Mouse (Mus musculus) megakaryocyte, embryonic 14.5 days (primary cell): ENCODE data around the gene Snx18. TPM values are rescaled to one million over a fixed set of nuclear protein-coding genes. Genes with fewer than 3 reads are reported as not detected.

Experiments used
- H3K27me3 ChIP-seq: replicated peaks from 2 replicates; pipeline ENCODE3; 2012; ENCODE audit warnings: inconsistent platforms
- H3K36me3 ChIP-seq: replicated peaks from 2 replicates; pipeline ENCODE3; 2012; ENCODE audit warnings: low read length, inconsistent platforms, mixed read lengths
- H3K4me1 ChIP-seq: 2 replicates; pipeline ENCODE4 v1.6.1; 2012; ENCODE audit warnings: inconsistent platforms
- H3K4me3 ChIP-seq: replicated peaks from 2 replicates; pipeline ENCODE3; 2012; ENCODE audit warnings: moderate library complexity, mild to moderate bottlenecking, inconsistent platforms
- H3K9me3 ChIP-seq: 2 replicates; pipeline ENCODE4 v1.6.1; 2012; ENCODE audit warnings: inconsistent platforms
- FLI1 ChIP-seq: IDR thresholded peaks from 2 replicates; pipeline ENCODE4 v1.6.1; 2012; ENCODE audit warnings: low read length, inconsistent platforms, mixed read lengths
- GATA1 ChIP-seq: IDR thresholded peaks from 3 replicates; pipeline ENCODE4 v1.6.1; 2012; ENCODE audit warnings: mixed read lengths, low read length, inconsistent platforms, borderline replicate concordance
- polyA plus RNA-seq: library from polyadenylated mRNA; stranded (reverse); fragments of >175 nt; gene quantifications from 2 replicates; pipeline ENCODE4 v1.2.3, GENCODE M21; 2012; ENCODE audit warnings: low replicate concordance; ENCODE audit not compliant: insufficient read depth

Gene Snx18
- polyA plus RNA-seq, 1 experiment: 4.9 TPM

- peaks cover 3% of the 10 kb centered on the region; the same call in 1 of the 2 replicates for H3K4me1 ChIP-seq
- no peaks in the 10 kb centered on the region for H3K36me3 ChIP-seq
- TF ChIP-seq FLI1: no peak
- no peak for TF ChIP-seq GATA1
- no peaks in the 10 kb centered on the region for H3K9me3 ChIP-seq
- no peak overlapping the region for H3K4me3 ChIP-seq
- no peaks in the 10 kb centered on the region for H3K27me3 ChIP-seq
Observed at GRCm38 (mm10) chr13:113579788-113580399, 38.5 kb downstream of the Snx18 start.

DNA sequence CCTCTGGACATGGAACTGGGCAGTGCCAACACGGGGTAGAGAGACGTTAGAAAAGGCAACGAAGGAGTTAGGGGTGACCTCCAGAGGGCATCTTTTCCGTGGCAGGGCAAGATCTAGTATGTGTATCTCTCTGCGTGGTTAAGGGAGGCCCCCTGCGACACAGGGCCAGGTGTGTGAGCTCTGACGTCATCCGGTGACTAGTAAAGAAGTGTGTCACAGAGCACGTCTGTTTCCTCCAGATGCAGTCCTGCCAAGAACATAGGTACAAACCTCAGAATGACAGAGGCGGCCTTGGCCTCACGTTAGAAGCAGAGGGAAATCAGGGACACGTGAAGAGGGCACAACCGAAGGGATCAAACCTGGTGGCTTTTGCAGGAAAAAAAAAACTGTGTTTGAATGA is 44.1 kb downstream of the Snx18 start:
- Histone ChIP-seq H3K27me3 (peaks cover 2% of the 10 kb centered on the region), H3K4me1 (no peaks in the 10 kb centered on the region), H3K4me3 (no peak overlapping the region), H3K36me3 (no peaks in the 10 kb centered on the region), H3K9me3 (no peaks in the 10 kb centered on the region)
- no peak for TF ChIP-seq GATA1
- no peak for TF ChIP-seq FLI1

- peaks cover 2% of the 10 kb centered on the region for H3K27me3 ChIP-seq
- H3K36me3 ChIP-seq: no peaks in the 10 kb centered on the region
- H3K9me3 ChIP-seq: peaks cover 1% of the 10 kb centered on the region
- no peak overlapping the region for H3K4me3 ChIP-seq
- TF ChIP-seq GATA1 (no peak), FLI1 (no peak)
- H3K4me1 ChIP-seq: no peaks in the 10 kb centered on the region
Observed at GRCm38 (mm10) chr13:113573377-113573776, 45.0 kb downstream of the Snx18 start.

- H3K9me3 ChIP-seq: peaks cover 10% of the 10 kb centered on the region
- no peak overlapping the region for H3K4me3 ChIP-seq
- H3K36me3 ChIP-seq: no peaks in the 10 kb centered on the region
- H3K27me3 ChIP-seq: peaks cover 2% of the 10 kb centered on the region
- no peaks in the 10 kb centered on the region for H3K4me1 ChIP-seq
- TF ChIP-seq GATA1: no peak
- no peak for TF ChIP-seq FLI1
Observed at GRCm38 (mm10) chr13:113572046-113572686, 46.2 kb downstream of the Snx18 start.

GRCm38 (mm10) chr13:113569526-113569925 is 48.8 kb downstream of the Snx18 start:
- Histone ChIP-seq H3K9me3 (peaks cover 18% of the 10 kb centered on the region), H3K27me3 (peaks cover 2% of the 10 kb centered on the region), H3K4me1 (no peaks in the 10 kb centered on the region), H3K36me3 (no peaks in the 10 kb centered on the region), H3K4me3 (no peak overlapping the region)
- TF ChIP-seq GATA1: no peak

DNA sequence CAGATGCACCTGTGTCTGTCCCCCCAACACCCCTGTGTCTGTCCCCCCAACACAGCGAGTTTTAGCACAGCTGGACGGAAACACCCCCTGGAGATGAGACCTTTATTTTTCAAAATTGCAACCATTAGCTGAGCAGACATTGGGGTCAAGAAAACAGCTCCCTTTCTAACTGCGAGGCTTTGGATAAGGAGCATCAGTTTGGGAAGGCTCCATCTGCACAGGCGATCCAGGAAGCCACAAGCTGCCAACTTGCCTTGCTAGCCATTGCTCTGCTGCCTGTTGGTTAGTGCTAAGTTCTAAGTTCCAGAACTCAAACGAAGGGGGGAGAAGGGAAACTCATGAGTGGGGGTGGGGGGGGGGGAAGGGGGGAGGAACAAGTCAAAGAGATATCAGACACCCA is 51.4 kb downstream of the Snx18 start:
- Histone ChIP-seq H3K27me3 (no peaks in the 10 kb centered on the region), H3K4me3 (no peak overlapping the region), H3K36me3 (no peaks in the 10 kb centered on the region), H3K9me3 (peaks cover 18% of the 10 kb centered on the region), H3K4me1 (no peaks in the 10 kb centered on the region)
- TF ChIP-seq FLI1: no peak

DNA sequence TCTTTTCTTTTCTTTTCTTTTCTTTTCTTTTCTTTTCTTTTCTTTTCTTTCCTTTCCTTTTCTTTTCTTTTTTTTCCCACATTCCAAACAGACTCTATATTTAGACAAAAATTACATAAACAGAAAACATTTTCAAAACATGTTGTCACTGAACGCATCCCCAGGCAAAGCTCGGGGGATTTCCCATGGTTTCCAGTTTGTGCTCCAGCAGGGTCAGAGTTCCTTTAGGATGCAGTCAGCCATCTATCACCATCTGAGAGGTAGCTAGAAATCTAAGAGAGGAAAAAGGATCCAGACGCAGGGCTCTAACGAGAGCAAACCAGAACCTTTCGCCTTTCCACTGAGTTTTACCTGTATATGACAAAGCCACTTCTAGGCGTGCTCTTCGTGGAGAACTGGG is 52.0 kb downstream of the Snx18 start:
- H3K9me3 ChIP-seq: peaks cover 20% of the 10 kb centered on the region
- no peak overlapping the region for H3K4me3 ChIP-seq
- no peak for TF ChIP-seq FLI1
- no peak for TF ChIP-seq GATA1
- H3K36me3 ChIP-seq: no peaks in the 10 kb centered on the region
- H3K27me3 ChIP-seq: no peaks in the 10 kb centered on the region
- no peaks in the 10 kb centered on the region for H3K4me1 ChIP-seq

GRCm38 (mm10) chr13:113559646-113560045 is 58.7 kb downstream of the Snx18 start:
- Histone ChIP-seq H3K27me3 (no peaks in the 10 kb centered on the region), H3K4me1 (no peaks in the 10 kb centered on the region), H3K9me3 (peaks cover 38% of the 10 kb centered on the region), H3K36me3 (no peaks in the 10 kb centered on the region), H3K4me3 (no peak overlapping the region)
- no peak for TF ChIP-seq GATA1
- no peak for TF ChIP-seq FLI1

- TF ChIP-seq GATA1 (no peak), FLI1 (no peak)
- H3K36me3 ChIP-seq: no peaks in the 10 kb centered on the region
- H3K4me3 ChIP-seq: no peak overlapping the region
- H3K9me3 ChIP-seq: peaks cover 46% of the 10 kb centered on the region
- H3K27me3 ChIP-seq: no peaks in the 10 kb centered on the region
- H3K4me1 ChIP-seq: no peaks in the 10 kb centered on the region
Observed at GRCm38 (mm10) chr13:113556538-113556937, 61.8 kb downstream of the Snx18 start.

GRCm38 (mm10) chr13:113555226-113555625 is 63.1 kb downstream of the Snx18 start:
- no peaks in the 10 kb centered on the region for H3K27me3 ChIP-seq
- H3K9me3 ChIP-seq: peaks cover 39% of the 10 kb centered on the region
- no peaks in the 10 kb centered on the region for H3K36me3 ChIP-seq
- TF ChIP-seq GATA1 (no peak), FLI1 (no peak)
- H3K4me1 ChIP-seq: no peaks in the 10 kb centered on the region
- H3K4me3 ChIP-seq: no peak overlapping the region
